Mouse (Mus musculus) heart, postnatal 4 days (tissue): Measurements from ENCODE around the gene Crim1. TPM values are rescaled to one million over a fixed set of nuclear protein-coding genes. Genes with fewer than 3 reads are reported as not detected.

ENCODE experiments used
- DNase-seq: peaks from one replicate; pipeline ENCODE4 v3.0.0; 2021
- total RNA-seq, 2 experiments: library from RNA; stranded (reverse); gene quantifications; 2 replicates each; pipeline ENCODE4 v1.2.3; 2021

Crim1 gene
- total RNA-seq, 2 experiments from 2014 or later = 40.1 to 42.1 TPM

GRCm38 (mm10) chr17:78211881-78212280, 11.8 kb downstream of the Crim1 start:
- no peak for DNase-seq

GRCm38 (mm10) chr17:78213128-78213527, 13.1 kb downstream of the Crim1 start:
- DNase-seq = no peak

- DNase-seq = no peak
Observed at GRCm38 (mm10) chr17:78216526-78216925, 16.5 kb downstream of the Crim1 start.

- no peak for DNase-seq
Observed at GRCm38 (mm10) chr17:78217406-78217805, 17.4 kb downstream of the Crim1 start.

- DNase-seq = peak; percentile 39
Observed at GRCm38 (mm10) chr17:78218506-78219232, 18.6 kb downstream of the Crim1 start.

- peak; percentile 68 for DNase-seq
Observed at GRCm38 (mm10) chr17:78221007-78221642, 21.1 kb downstream of the Crim1 start.

GRCm38 (mm10) chr17:78221860-78222259, 21.8 kb downstream of the Crim1 start:
- DNase-seq = no peak

- DNase-seq = no peak
Observed at GRCm38 (mm10) chr17:78223988-78224387, 23.9 kb downstream of the Crim1 start.

- DNase-seq = no peak
Observed at GRCm38 (mm10) chr17:78225547-78225946, 25.5 kb downstream of the Crim1 start.

- DNase-seq = no peak
Observed at GRCm38 (mm10) chr17:78227211-78227610, 27.2 kb downstream of the Crim1 start.

- no peak for DNase-seq
Observed at GRCm38 (mm10) chr17:78231567-78231966, 31.5 kb downstream of the Crim1 start.

- peak; percentile 23 for DNase-seq
Observed at GRCm38 (mm10) chr17:78232703-78233102, 32.7 kb downstream of the Crim1 start.

GRCm38 (mm10) chr17:78233873-78234272, 33.8 kb downstream of the Crim1 start:
- no peak for DNase-seq

- DNase-seq = no peak
Observed at GRCm38 (mm10) chr17:78236126-78236525, 36.1 kb downstream of the Crim1 start.

GRCm38 (mm10) chr17:78237954-78238353, 37.9 kb downstream of the Crim1 start:
- no peak for DNase-seq

- DNase-seq = no peak
Observed at GRCm38 (mm10) chr17:78240161-78240560, 40.1 kb downstream of the Crim1 start.

- DNase-seq = no peak
Observed at GRCm38 (mm10) chr17:78241238-78241637, 41.2 kb downstream of the Crim1 start.

- DNase-seq = no peak
Observed at GRCm38 (mm10) chr17:78244752-78245151, 44.7 kb downstream of the Crim1 start.

- DNase-seq = no peak
Observed at GRCm38 (mm10) chr17:78245444-78245843, 45.4 kb downstream of the Crim1 start.

- DNase-seq = no peak
Observed at GRCm38 (mm10) chr17:78246634-78247383, 46.8 kb downstream of the Crim1 start.

GRCm38 (mm10) chr17:78248197-78248596, 48.1 kb downstream of the Crim1 start:
- DNase-seq = no peak

- no peak for DNase-seq
Observed at GRCm38 (mm10) chr17:78248943-78249342, 48.9 kb downstream of the Crim1 start.
